Mouse (Mus musculus): ENCODE data around the gene Usp15. TPM values are rescaled to one million over a fixed set of nuclear protein-coding genes. Genes with fewer than 3 reads are reported as not detected.

Gene Usp15
- polyA plus RNA-seq, 1 experiment = 94.7 TPM

DNA sequence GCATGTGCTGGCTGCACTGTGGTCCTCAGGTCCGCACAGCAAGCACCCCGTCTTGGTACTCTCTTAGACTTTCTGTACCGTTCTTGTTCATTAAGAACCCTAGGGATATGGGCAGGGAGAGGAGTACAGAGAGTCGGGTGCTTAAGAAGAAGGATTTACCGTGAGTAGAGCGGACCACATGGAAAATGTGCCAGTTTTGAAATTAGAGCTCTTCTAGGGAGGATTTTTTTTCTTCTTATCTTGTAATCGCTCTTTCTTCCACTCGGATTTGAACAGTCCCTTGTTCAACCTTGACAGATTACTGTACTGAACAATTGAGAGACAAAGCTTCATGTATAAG lies 3.5 kb upstream of the Usp15 start:
- TF ChIP-seq CTCF (IDR thresholded peaks at IDR 0.05; ENCODE audit: low read depth, low read length) (no peak), POLR2A (IDR thresholded peaks at IDR 0.05; ENCODE audit: borderline replicate concordance, low read depth, low read length) (no peak)
- 0 out of 2 replicates have a peak, but pooled peaks cover 2% of the 10 kb centered on the region for H3K4me1 ChIP-seq (ENCODE audit: control insufficient read depth, insufficient read depth, low read length)
- H3K27ac ChIP-seq (ENCODE audit: insufficient read depth, low read depth, low read length) = no peak overlapping the region
- no peak overlapping the region for H3K4me3 ChIP-seq (ENCODE audit: insufficient read depth, low read length)

DNA sequence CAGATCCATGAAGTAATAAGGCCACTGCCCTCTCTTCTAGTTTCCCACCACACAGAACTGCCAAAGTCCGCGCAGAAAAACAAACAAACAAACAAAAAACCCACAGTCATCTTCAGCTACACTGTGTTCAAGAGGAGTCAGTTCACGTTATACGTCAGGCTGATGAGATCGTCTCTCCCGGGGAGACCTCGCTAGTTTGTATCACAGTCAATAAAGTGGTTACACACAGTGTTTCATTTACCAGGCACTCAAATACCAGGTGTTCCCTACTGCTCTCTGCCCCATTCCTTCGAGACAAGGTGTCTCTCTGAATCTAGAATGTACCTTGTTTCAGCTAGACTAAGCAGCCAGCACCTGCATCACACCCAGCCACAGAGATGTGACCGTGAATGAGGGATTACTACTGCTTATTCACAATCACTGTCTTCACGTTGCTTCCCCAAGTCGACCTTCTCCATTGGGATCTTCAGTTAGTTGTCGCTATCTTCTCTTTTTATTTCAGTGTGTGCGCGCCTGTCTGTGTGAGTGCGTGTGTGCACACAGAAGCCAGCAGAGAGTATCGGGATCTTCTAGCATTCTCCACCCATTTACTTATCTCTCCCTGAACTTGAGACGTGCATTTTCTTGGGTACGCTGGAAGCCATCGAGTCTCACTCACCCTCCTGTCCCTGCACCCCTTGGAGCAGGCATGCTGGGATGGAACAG lies 3.0 kb upstream of the Usp15 start:
- Histone ChIP-seq H3K27ac (ENCODE audit: insufficient read depth, low read depth, low read length) (no peak overlapping the region), H3K4me3 (ENCODE audit: insufficient read depth, low read length) (no peak overlapping the region), H3K4me1 (ENCODE audit: control insufficient read depth, insufficient read depth, low read length) (peaks cover 6% of the 10 kb centered on the region; the same call in 1 of the 2 replicates)
- no peak for TF ChIP-seq POLR2A (IDR thresholded peaks at IDR 0.05; ENCODE audit: borderline replicate concordance, low read depth, low read length)
- TF ChIP-seq CTCF (IDR thresholded peaks at IDR 0.05; ENCODE audit: low read depth, low read length) = no peak

DNA sequence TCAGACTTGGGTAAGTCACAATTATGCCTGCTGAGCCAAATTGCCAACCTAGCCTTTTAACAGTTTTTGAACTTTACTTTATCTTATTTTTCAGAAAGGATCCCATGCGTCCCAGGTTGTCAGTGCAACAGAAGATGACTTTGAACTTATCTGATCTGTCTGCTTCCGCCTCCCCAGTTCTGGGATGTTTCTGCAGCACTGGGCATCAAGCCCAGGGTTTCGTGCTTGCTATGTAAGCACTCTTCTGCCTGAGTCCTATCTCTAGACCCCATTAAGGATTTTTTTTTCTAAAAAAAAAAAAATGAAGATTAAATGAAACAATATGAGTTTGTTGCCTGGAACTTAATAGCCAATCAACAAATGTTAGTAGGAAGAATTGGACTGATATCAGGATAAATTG lies 2.3 kb upstream of the Usp15 start:
- H3K4me3 ChIP-seq (ENCODE audit: insufficient read depth, low read length) = no peak overlapping the region
- H3K27ac ChIP-seq (ENCODE audit: insufficient read depth, low read depth, low read length) = no peak overlapping the region
- peaks cover 8% of the 10 kb centered on the region for H3K4me1 ChIP-seq (ENCODE audit: control insufficient read depth, insufficient read depth, low read length)
- TF ChIP-seq CTCF (IDR thresholded peaks at IDR 0.05; ENCODE audit: low read depth, low read length) = no peak
- TF ChIP-seq POLR2A (IDR thresholded peaks at IDR 0.05; ENCODE audit: borderline replicate concordance, low read depth, low read length) = no peak

DNA sequence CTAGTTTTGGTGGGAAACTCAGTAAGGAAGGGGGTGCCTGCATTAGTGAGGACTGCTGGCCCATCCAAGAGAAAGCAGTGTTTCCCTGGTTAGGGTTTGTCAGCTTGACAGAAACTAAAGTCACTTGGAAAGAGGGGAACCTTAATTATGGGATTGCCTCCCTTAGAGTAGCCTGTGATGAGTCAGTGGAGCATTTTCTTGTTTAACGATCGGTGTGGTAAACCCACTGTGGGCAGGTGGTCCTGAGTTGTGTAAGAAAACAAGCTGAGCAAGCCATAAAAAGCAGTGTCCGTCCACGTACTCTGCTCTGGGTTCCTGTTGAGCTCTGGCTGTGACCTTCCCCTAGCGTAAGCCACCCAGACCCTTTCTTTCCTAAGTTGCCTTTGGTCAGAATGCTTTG lies 1.4 kb upstream of the Usp15 start:
- no peak for TF ChIP-seq CTCF (IDR thresholded peaks at IDR 0.05; ENCODE audit: low read depth, low read length)
- no peak for TF ChIP-seq POLR2A (IDR thresholded peaks at IDR 0.05; ENCODE audit: borderline replicate concordance, low read depth, low read length)
- H3K27ac ChIP-seq (ENCODE audit: insufficient read depth, low read depth, low read length) = no peak overlapping the region
- H3K4me3 ChIP-seq (ENCODE audit: insufficient read depth, low read length) = no peak overlapping the region
- H3K4me1 ChIP-seq (ENCODE audit: control insufficient read depth, insufficient read depth, low read length) = peaks cover 12% of the 10 kb centered on the region

DNA sequence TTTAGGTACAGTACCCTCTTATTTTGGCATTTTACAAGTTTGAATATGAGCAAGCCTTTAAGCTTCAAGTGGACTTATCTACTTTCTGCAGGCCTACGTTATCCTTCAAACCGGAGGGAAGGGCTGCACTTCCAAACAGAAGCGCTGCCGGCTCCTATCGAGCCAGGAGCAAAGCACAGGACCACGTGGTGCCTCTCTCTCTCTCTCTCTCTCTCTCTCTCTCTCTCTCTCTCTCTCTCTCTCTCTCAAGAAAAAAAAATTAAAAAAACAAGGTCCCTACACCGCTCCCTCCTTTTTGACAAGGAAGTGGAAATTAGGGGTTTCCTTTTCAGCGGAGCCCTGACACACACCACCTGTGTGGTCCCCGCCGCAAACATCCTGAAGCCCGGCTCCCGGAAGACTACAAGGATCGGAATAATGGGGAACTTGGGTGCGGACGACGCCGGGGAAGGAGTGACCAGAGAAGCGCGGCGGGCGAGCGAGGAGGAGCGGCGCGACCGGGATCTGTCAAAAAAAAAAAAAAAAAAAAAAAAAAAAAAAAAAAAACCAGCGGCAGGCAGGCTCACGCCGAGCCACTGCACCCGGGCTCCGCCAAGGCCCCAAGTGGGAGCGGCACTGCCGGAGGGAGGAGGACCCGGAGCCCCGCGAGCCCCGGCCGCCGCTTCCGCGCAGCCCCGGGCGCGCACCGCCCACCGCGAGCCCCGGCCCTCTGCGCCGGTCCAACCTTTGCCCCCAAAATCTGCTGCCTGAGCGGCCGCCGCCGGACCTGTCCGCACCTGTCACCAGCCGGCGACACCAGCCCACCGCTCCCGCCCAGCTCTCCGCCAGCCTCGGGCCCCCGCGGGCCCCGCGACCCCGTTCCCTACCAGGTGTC lies 597 bp downstream of the Usp15 start:
- H3K4me3 ChIP-seq (ENCODE audit: insufficient read depth, low read length) = peak overlapping the region; percentile 71
- peaks cover 20% of the 10 kb centered on the region for H3K4me1 ChIP-seq (ENCODE audit: control insufficient read depth, insufficient read depth, low read length)
- peak overlapping the region; percentile 58 for H3K27ac ChIP-seq (ENCODE audit: insufficient read depth, low read depth, low read length)
- TF ChIP-seq CTCF (IDR thresholded peaks at IDR 0.05; ENCODE audit: low read depth, low read length) (no peak), POLR2A (IDR thresholded peaks at IDR 0.05; ENCODE audit: borderline replicate concordance, low read depth, low read length) (no peak)

DNA sequence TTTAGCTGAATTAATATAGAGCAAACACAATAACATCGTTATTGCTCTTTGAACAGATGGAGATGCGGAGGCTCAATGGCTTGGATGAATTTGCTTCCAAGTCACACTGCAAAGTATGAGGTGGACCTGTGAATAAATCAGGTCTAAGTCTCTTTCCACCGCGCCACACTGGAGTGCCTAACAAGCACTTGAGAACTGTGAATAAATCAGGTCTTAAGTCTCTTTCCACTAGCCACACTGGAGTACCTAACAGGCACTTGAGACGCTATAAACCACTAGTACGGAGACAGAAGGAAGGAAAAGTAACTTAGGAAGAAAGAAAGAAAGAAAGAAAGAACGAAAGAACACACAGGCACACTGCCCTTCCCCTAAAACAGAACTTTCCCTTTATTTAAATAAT lies 1.3 kb downstream of the Usp15 start:
- peaks cover 24% of the 10 kb centered on the region for H3K4me1 ChIP-seq (ENCODE audit: control insufficient read depth, insufficient read depth, low read length)
- H3K27ac ChIP-seq (ENCODE audit: insufficient read depth, low read depth, low read length) = no peak overlapping the region
- peak overlapping the region; percentile 71 for H3K4me3 ChIP-seq (ENCODE audit: insufficient read depth, low read length)
- TF ChIP-seq POLR2A (IDR thresholded peaks at IDR 0.05; ENCODE audit: borderline replicate concordance, low read depth, low read length) (no peak), CTCF (IDR thresholded peaks at IDR 0.05; ENCODE audit: low read depth, low read length) (no peak)

DNA sequence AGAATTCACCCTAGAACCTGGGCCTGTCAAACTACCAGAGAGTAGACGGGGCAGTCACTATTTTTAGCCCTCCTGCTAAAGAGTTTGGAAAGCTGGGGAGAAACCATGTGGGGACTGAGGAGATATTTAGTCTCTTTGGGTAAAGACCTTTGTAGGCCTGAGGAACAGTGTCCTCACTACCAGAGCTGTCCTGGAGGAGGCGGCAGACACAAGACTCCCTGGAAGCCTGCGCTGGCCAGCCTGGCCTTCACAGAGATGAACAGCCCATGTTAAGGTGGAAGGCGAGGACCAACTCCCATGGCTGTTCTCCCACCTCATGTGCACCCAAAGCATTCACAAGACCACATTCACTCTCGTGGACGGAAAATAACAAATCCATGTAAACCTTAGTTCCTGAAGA lies 5.8 kb downstream of the Usp15 start:
- Histone ChIP-seq H3K27ac (ENCODE audit: insufficient read depth, low read depth, low read length) (no peak overlapping the region), H3K4me3 (ENCODE audit: insufficient read depth, low read length) (no peak overlapping the region), H3K4me1 (ENCODE audit: control insufficient read depth, insufficient read depth, low read length) (peaks cover 53% of the 10 kb centered on the region)
- TF ChIP-seq CTCF (IDR thresholded peaks at IDR 0.05; ENCODE audit: low read depth, low read length) = no peak
- TF ChIP-seq POLR2A (IDR thresholded peaks at IDR 0.05; ENCODE audit: borderline replicate concordance, low read depth, low read length) = no peak

DNA sequence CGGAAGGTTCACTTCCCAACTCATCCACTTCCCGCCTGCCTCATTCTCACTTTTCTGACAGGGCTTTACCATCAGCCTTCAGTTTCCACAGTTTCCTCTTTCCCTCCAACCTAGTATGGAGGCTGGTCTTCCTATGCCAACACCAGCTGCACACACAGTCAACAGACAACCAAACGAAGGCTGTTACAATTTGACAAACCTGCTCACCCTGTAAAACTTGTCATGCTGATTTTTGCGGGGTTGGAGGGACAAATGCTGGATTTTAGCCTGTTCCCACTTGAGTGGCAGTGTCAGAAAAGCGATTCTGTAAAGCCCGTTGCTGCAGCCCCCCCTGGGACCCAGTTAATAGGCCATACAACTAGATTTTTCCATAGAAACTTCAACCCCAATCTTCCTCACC lies 9.5 kb downstream of the Usp15 start:
- Histone ChIP-seq H3K4me1 (ENCODE audit: control insufficient read depth, insufficient read depth, low read length) (peaks cover 56% of the 10 kb centered on the region), H3K27ac (ENCODE audit: insufficient read depth, low read depth, low read length) (peak overlapping the region; percentile 13), H3K4me3 (ENCODE audit: insufficient read depth, low read length) (no peak overlapping the region)
- TF ChIP-seq POLR2A (IDR thresholded peaks at IDR 0.05; ENCODE audit: borderline replicate concordance, low read depth, low read length) (no peak), CTCF (IDR thresholded peaks at IDR 0.05; ENCODE audit: low read depth, low read length) (no peak)

DNA sequence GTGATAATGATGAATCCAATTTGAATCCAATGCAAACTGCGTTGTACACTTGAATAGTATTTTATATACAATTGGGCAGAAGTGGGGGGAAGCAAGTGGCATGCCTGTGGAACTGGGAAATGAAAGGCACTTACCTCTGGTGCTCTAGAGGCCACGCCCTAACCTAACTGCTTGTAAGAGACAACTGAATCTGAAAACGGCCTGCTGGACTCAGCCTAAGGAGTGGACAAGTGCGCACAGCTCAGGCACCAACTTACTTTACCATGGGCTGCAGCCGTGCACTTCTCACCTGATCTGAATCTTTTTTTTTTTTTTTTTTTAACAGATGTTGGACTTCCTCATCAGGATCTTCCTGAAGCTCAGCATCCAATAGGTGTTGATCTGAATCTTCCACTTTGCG lies 10.9 kb downstream of the Usp15 start:
- Histone ChIP-seq H3K27ac (ENCODE audit: insufficient read depth, low read depth, low read length) (no peak overlapping the region), H3K4me3 (ENCODE audit: insufficient read depth, low read length) (no peak overlapping the region), H3K4me1 (ENCODE audit: control insufficient read depth, insufficient read depth, low read length) (peaks cover 50% of the 10 kb centered on the region)
- no peak for TF ChIP-seq CTCF (IDR thresholded peaks at IDR 0.05; ENCODE audit: low read depth, low read length)
- no peak for TF ChIP-seq POLR2A (IDR thresholded peaks at IDR 0.05; ENCODE audit: borderline replicate concordance, low read depth, low read length)

DNA sequence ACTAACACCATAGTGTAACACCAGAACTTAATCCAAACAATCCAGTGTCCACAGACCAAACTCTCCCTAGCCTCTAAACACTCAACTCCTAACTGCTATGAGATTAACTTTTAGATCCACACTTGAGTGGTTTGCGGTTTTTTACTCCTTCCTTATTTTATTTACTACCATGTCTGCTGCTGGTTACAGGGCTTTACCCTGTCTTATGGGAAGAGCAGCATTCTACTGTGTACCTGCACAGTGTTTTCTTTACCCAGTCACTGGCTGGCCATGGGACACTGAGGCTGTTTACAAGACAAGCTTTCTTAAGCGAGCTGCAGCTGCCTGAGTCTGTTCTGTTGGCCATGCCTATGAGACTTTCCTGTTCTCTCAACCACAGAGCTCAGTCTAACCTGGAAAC lies 13.1 kb downstream of the Usp15 start:
- no peak overlapping the region for H3K4me3 ChIP-seq (ENCODE audit: insufficient read depth, low read length)
- TF ChIP-seq POLR2A (IDR thresholded peaks at IDR 0.05; ENCODE audit: borderline replicate concordance, low read depth, low read length) = no peak
- H3K27ac ChIP-seq (ENCODE audit: insufficient read depth, low read depth, low read length) = no peak overlapping the region
- peaks cover 41% of the 10 kb centered on the region for H3K4me1 ChIP-seq (ENCODE audit: control insufficient read depth, insufficient read depth, low read length)

Data from bone marrow macrophage, adult 2 months (primary cell).